Mouse (Mus musculus) activated CD4-positive, CD25-positive, alpha-beta regulatory T cell, adult 4 months (primary cell): Measurements from ENCODE around the gene Fam92b. TPM values are rescaled to one million over a fixed set of nuclear protein-coding genes. Genes with fewer than 3 reads are reported as not detected.
A peak's percentile ranks its signal among the peaks of the same experiment; 100 is the strongest.

Experiments used
- ATAC-seq: one replicate; pipeline ENCODE4 v1.8.0; 2017
- polyA plus RNA-seq, 2 experiments: library from polyadenylated mRNA; unstranded; fragments of 100-300 nt; shearing (Covaris generic); gene quantifications; one replicate each; pipeline ENCODE4 v1.2.1; 2017

Fam92b gene
- not detected for polyA plus RNA-seq

- no peak for ATAC-seq
These were observed at the start of gene Fam92b for GRCm38 (mm10) chr8:120177318-120178123. TSS of gene Fam92b (minus strand) at chr8:120177466.

GRCm38 (mm10) chr8:120225421-120226151, 48.3 kb upstream of the Fam92b start:
- ATAC-seq = peak; percentile 43

GRCm38 (mm10) chr8:120224521-120225420, 47.5 kb upstream of the Fam92b start:
- no peak for ATAC-seq

GRCm38 (mm10) chr8:120222548-120222947, 45.3 kb upstream of the Fam92b start:
- no peak for ATAC-seq

- no peak for ATAC-seq
These were observed 39.9 kb upstream of the Fam92b start for GRCm38 (mm10) chr8:120216855-120217830.

- ATAC-seq = no peak
These were observed 38.3 kb upstream of the Fam92b start for GRCm38 (mm10) chr8:120215416-120216141.

GRCm38 (mm10) chr8:120213939-120214338, 36.7 kb upstream of the Fam92b start:
- no peak for ATAC-seq

- no peak for ATAC-seq
These were observed 36.0 kb upstream of the Fam92b start for GRCm38 (mm10) chr8:120213229-120213628.

GRCm38 (mm10) chr8:120212596-120212995, 35.3 kb upstream of the Fam92b start:
- ATAC-seq = no peak

GRCm38 (mm10) chr8:120211345-120211744, 34.1 kb upstream of the Fam92b start:
- ATAC-seq = no peak

GRCm38 (mm10) chr8:120208113-120208512, 30.8 kb upstream of the Fam92b start:
- no peak for ATAC-seq

- ATAC-seq = no peak
These were observed 30.1 kb upstream of the Fam92b start for GRCm38 (mm10) chr8:120207364-120207763.

GRCm38 (mm10) chr8:120205916-120206315, 28.6 kb upstream of the Fam92b start:
- ATAC-seq = peak; percentile 28

- ATAC-seq = no peak
These were observed 27.6 kb upstream of the Fam92b start for GRCm38 (mm10) chr8:120204736-120205360.

GRCm38 (mm10) chr8:120202546-120202945, 25.3 kb upstream of the Fam92b start:
- ATAC-seq = no peak

- no peak for ATAC-seq
These were observed 24.1 kb upstream of the Fam92b start for GRCm38 (mm10) chr8:120201351-120201750.

- no peak for ATAC-seq
These were observed 14.9 kb upstream of the Fam92b start for GRCm38 (mm10) chr8:120192118-120192517.

GRCm38 (mm10) chr8:120191633-120192032, 14.4 kb upstream of the Fam92b start:
- no peak for ATAC-seq

- no peak for ATAC-seq
These were observed 13.6 kb upstream of the Fam92b start for GRCm38 (mm10) chr8:120190810-120191413.
